ENCODE assay signal across 12 mouse cellular contexts in the genomic region with DNA sequence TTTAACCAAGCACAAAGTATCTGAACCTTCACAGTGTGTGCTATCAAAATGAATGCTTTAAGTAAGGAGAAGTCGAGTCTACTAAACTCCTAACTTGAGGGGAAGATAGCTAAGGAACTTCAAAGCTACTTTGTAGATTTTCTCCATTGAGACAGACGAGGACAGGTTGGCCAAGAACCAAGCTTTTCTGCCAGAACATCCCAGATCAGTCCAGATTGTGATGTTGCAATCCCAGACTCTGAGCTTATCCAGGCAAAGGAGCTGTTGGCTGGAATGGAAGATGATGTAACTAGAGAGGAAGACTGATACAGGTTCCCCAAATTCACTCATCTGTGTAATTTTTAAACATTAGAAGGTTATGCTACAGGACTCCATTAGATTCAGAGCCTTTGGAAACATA.
A peak's percentile ranks its signal among the peaks of the same experiment; 100 is the strongest.
DNase-seq lines count a peak whose midpoint lies in the region; ATAC-seq lines count a peak whose summit lies in the region.
"Had no signal": no experiment of that assay in that cellular context is flagged by ENCODE, and none has a peak within 500 bp of the region (broad histone marks: within the 10 kb centered on the region; RNA-seq: fewer than 3 reads in every experiment).

No protein-coding gene starts in this region.

- no peak for ATAC-seq in forebrain, embryonic 11.5 days (replicated peaks; ENCODE audit: low FRiP score)

- 91% methylated on average over 2 of the region's 2 CpGs for WGBS in forebrain, embryonic 11.5 days
- WGBS in forebrain, embryonic 10.5 days: 87% methylated on average over 2 of the region's 2 CpGs

- H3K27me3 ChIP-seq in forebrain, embryonic 11.5 days (ENCODE audit: control insufficient read depth, insufficient read depth, low read length): no peaks in the 10 kb centered on the region
- H3K27me3 ChIP-seq in forebrain, embryonic 10.5 days (ENCODE audit: poor library complexity, severe bottlenecking): no peaks in the 10 kb centered on the region
- H3K27me3 ChIP-seq: hindbrain, embryonic 15.5 days had no signal

- H3K4me1 ChIP-seq in forebrain, embryonic 11.5 days (replicated peaks; ENCODE audit: control insufficient read depth, insufficient read depth, low read length): no peaks in the 10 kb centered on the region
- H3K4me1 ChIP-seq in forebrain, embryonic 10.5 days: no peaks in the 10 kb centered on the region
- H3K4me1 ChIP-seq: hindbrain, embryonic 15.5 days had no signal

- DNase-seq in layer of hippocampus, adult 11-12 months (ENCODE audit: low spot score): peak; percentile 27
- no peak for DNase-seq in layer of hippocampus, postnatal 25 days (ENCODE audit: extremely low spot score in 1 of 2, low spot score in 1 of 2)
- peak; percentile 21 for DNase-seq in urinary bladder, postnatal 25 days (ENCODE audit: low spot score)
- no peak for DNase-seq in urinary bladder, postnatal 10 days (ENCODE audit: low spot score)
- peak; percentile 18 for DNase-seq in gastrocnemius, postnatal 10 days
- peak; percentile 62 for DNase-seq in lung, postnatal 36 days
- no peak for DNase-seq in forebrain, embryonic 11.5 days (ENCODE audit: low spot score)
- DNase-seq in forebrain, embryonic 10.5 days (ENCODE audit: extremely low spot score, low spot score): no peak
- DNase-seq: embryo, embryonic 11 days; kidney, adult 8-10 months had no signal

- no peak overlapping the region for H3K9ac ChIP-seq in forebrain, embryonic 11.5 days (ENCODE audit: low read length)
- H3K9ac ChIP-seq: hindbrain, embryonic 15.5 days had no signal

- no peak overlapping the region for H3K4me2 ChIP-seq in forebrain, embryonic 11.5 days (ENCODE audit: low read depth, low read length, severe bottlenecking)
- H3K4me2 ChIP-seq: hindbrain, embryonic 15.5 days had no signal

- H3K4me3 ChIP-seq in forebrain, embryonic 11.5 days (ENCODE audit: low read depth, low read length): no peak overlapping the region
- no peak overlapping the region for H3K4me3 ChIP-seq in forebrain, embryonic 10.5 days
- H3K4me3 ChIP-seq: hindbrain, embryonic 15.5 days had no signal

- no peaks in the 10 kb centered on the region for H3K9me3 ChIP-seq in forebrain, embryonic 11.5 days (ENCODE audit: control insufficient read depth, low read length)
- peaks cover 4% of the 10 kb centered on the region; the same call in 1 of the 2 replicates for H3K9me3 ChIP-seq in forebrain, embryonic 10.5 days
- H3K9me3 ChIP-seq: hindbrain, embryonic 15.5 days had no signal

- H3K36me3 ChIP-seq in forebrain, embryonic 11.5 days (ENCODE audit: control insufficient read depth, insufficient read depth, low read length): no peaks in the 10 kb centered on the region
- peaks cover 31% of the 10 kb centered on the region for H3K36me3 ChIP-seq in forebrain, embryonic 10.5 days (replicated peaks)

- H3K27ac ChIP-seq in forebrain, embryonic 11.5 days (ENCODE audit: low read depth, low read length): no peak overlapping the region
- H3K27ac ChIP-seq in forebrain, embryonic 10.5 days: no peak overlapping the region
- H3K27ac ChIP-seq: hindbrain, embryonic 15.5 days; macrophage had no signal

Comparison
In these comparisons a context has a peak if more than half of its experiments do, and no peak if none do; other contexts are left out.
1. DNase-seq: peak in layer of hippocampus, adult 11-12 months (single experiment), urinary bladder, postnatal 25 days (single experiment), gastrocnemius, postnatal 10 days (single experiment) and lung, postnatal 36 days (single experiment); none in layer of hippocampus, postnatal 25 days (0 of 2), urinary bladder, postnatal 10 days (single experiment), forebrain, embryonic 11.5 days (single experiment) and forebrain, embryonic 10.5 days (single experiment).